15 mouse cellular contexts compared by ENCODE assay signal in genomic region chr7:144285912-144286311, GRCm38 (mm10).
A peak's percentile ranks its signal among the peaks of the same experiment; 100 is the strongest.
DNase-seq lines count a peak whose midpoint lies in the region; ATAC-seq lines count a peak whose summit lies in the region.
"Had no signal": no experiment of that assay in that cellular context is flagged by ENCODE, and none has a peak within 500 bp of the region (broad histone marks: within the 10 kb centered on the region; RNA-seq: fewer than 3 reads in every experiment).

No protein-coding gene starts in this region.

- peak overlapping the region; percentile 76 for H3K4me2 ChIP-seq in embryonic facial prominence, embryonic 15.5 days (replicated peaks)
- H3K4me2 ChIP-seq in hindbrain, embryonic 12.5 days (replicated peaks) = peak overlapping the region; percentile 86
- H3K4me2 ChIP-seq in midbrain, embryonic 15.5 days = peak overlapping the region; percentile 93
- H3K4me2 ChIP-seq: heart, embryonic 13.5 days; limb, embryonic 15.5 days; lung, embryonic 14.5 days had no signal

- no peaks in the 10 kb centered on the region for H3K9me3 ChIP-seq in embryonic facial prominence, embryonic 10.5 days
- no peaks in the 10 kb centered on the region for H3K9me3 ChIP-seq in embryonic facial prominence, embryonic 15.5 days (replicated peaks)
- H3K9me3 ChIP-seq in hindbrain, embryonic 12.5 days (replicated peaks) = no peaks in the 10 kb centered on the region
- H3K9me3 ChIP-seq in midbrain, embryonic 15.5 days = no peaks in the 10 kb centered on the region
- H3K9me3 ChIP-seq: heart, embryonic 13.5 days; limb, embryonic 15.5 days; megakaryocyte, embryonic 14.5 days had no signal

- H3K36me3 ChIP-seq in embryonic facial prominence, embryonic 10.5 days (replicated peaks) = no peaks in the 10 kb centered on the region
- no peaks in the 10 kb centered on the region for H3K36me3 ChIP-seq in embryonic facial prominence, embryonic 15.5 days
- no peaks in the 10 kb centered on the region for H3K36me3 ChIP-seq in hindbrain, embryonic 12.5 days
- H3K36me3 ChIP-seq in midbrain, embryonic 15.5 days (replicated peaks) = no peaks in the 10 kb centered on the region
- H3K36me3 ChIP-seq: heart, embryonic 13.5 days; limb, embryonic 15.5 days had no signal

- H3K4me3 ChIP-seq in embryonic facial prominence, embryonic 10.5 days = peak overlapping the region; percentile 74; the same call in 1 of the 2 replicates
- H3K4me3 ChIP-seq in embryonic facial prominence, embryonic 15.5 days (replicated peaks) = no peak overlapping the region
- H3K4me3 ChIP-seq in hindbrain, embryonic 12.5 days = peak overlapping the region; percentile 58
- H3K4me3 ChIP-seq in midbrain, embryonic 15.5 days = peak overlapping the region; percentile 74
- H3K4me3 ChIP-seq: erythroblast, embryonic 14.5 days; heart, embryonic 13.5 days; limb, embryonic 15.5 days; megakaryocyte, embryonic 14.5 days had no signal

- no peak for DNase-seq in embryonic facial prominence, embryonic 10.5 days (ENCODE audit: low spot score)
- DNase-seq in thymus, adult 18-20 months = no peak
- DNase-seq in kidney, adult 8-10 months = no peak
- DNase-seq: gastrocnemius, postnatal 14 days; kidney, postnatal 25 days; lung, embryonic 14.5 days had no signal

- peak overlapping the region; percentile 89; the same call in 1 of the 2 replicates for H3K27ac ChIP-seq in embryonic facial prominence, embryonic 10.5 days (replicated peaks)
- no peak overlapping the region for H3K27ac ChIP-seq in embryonic facial prominence, embryonic 15.5 days (replicated peaks)
- peak overlapping the region; percentile 98 for H3K27ac ChIP-seq in hindbrain, embryonic 12.5 days
- peak overlapping the region; percentile 99 for H3K27ac ChIP-seq in midbrain, embryonic 15.5 days
- H3K27ac ChIP-seq: heart, embryonic 13.5 days; limb, embryonic 15.5 days had no signal

- peaks cover 11% of the 10 kb centered on the region; the same call in 1 of the 2 replicates for H3K27me3 ChIP-seq in embryonic facial prominence, embryonic 10.5 days (replicated peaks; ENCODE audit: low read depth, poor library complexity, severe bottlenecking)
- H3K27me3 ChIP-seq in embryonic facial prominence, embryonic 15.5 days = 0 out of 2 replicates have a peak, but pooled peaks cover 3% of the 10 kb centered on the region
- no peaks in the 10 kb centered on the region for H3K27me3 ChIP-seq in hindbrain, embryonic 12.5 days
- no peaks in the 10 kb centered on the region for H3K27me3 ChIP-seq in midbrain, embryonic 15.5 days (replicated peaks)
- H3K27me3 ChIP-seq: Patski had no signal

- no peak overlapping the region for H3K9ac ChIP-seq in embryonic facial prominence, embryonic 15.5 days
- H3K9ac ChIP-seq in hindbrain, embryonic 12.5 days = peak overlapping the region; percentile 81
- H3K9ac ChIP-seq in midbrain, embryonic 15.5 days = peak overlapping the region; percentile 87
- H3K9ac ChIP-seq: heart, embryonic 13.5 days; limb, embryonic 15.5 days; lung, embryonic 14.5 days had no signal

- peaks cover 38% of the 10 kb centered on the region for H3K4me1 ChIP-seq in embryonic facial prominence, embryonic 10.5 days
- peaks cover 24% of the 10 kb centered on the region for H3K4me1 ChIP-seq in embryonic facial prominence, embryonic 15.5 days
- peaks cover 63% of the 10 kb centered on the region for H3K4me1 ChIP-seq in hindbrain, embryonic 12.5 days
- peaks cover 73% of the 10 kb centered on the region for H3K4me1 ChIP-seq in midbrain, embryonic 15.5 days

- WGBS in embryonic facial prominence, embryonic 10.5 days = 78% methylated on average over 4 of the region's 4 CpGs
- 70% methylated on average over 4 of the region's 4 CpGs for WGBS in embryonic facial prominence, embryonic 15.5 days
- 71% methylated on average over 4 of the region's 4 CpGs for WGBS in hindbrain, embryonic 12.5 days
- 56% methylated on average over 4 of the region's 4 CpGs for WGBS in midbrain, embryonic 15.5 days

- no peak for ATAC-seq in embryonic facial prominence, embryonic 15.5 days (ENCODE audit: insufficient number of reproducible peaks, low FRiP score, low TSS enrichment, low read depth)
- ATAC-seq in hindbrain, embryonic 12.5 days (ENCODE audit: low FRiP score) = peak; percentile 0; the same call in 1 of the 2 replicates
- ATAC-seq in midbrain, embryonic 15.5 days (replicated peaks) = no peak
- ATAC-seq in inflammation-experienced regulatory T-cells, adult 6 months = no peak
- ATAC-seq: Patski had no signal
